Mouse (Mus musculus): ENCODE measurements around the gene Enah. TPM values are rescaled to one million over a fixed set of nuclear protein-coding genes. Genes with fewer than 3 reads are reported as not detected.

Enah gene
- polyA plus RNA-seq, 1 experiment from 2014 or later = 23.6 TPM

DNA sequence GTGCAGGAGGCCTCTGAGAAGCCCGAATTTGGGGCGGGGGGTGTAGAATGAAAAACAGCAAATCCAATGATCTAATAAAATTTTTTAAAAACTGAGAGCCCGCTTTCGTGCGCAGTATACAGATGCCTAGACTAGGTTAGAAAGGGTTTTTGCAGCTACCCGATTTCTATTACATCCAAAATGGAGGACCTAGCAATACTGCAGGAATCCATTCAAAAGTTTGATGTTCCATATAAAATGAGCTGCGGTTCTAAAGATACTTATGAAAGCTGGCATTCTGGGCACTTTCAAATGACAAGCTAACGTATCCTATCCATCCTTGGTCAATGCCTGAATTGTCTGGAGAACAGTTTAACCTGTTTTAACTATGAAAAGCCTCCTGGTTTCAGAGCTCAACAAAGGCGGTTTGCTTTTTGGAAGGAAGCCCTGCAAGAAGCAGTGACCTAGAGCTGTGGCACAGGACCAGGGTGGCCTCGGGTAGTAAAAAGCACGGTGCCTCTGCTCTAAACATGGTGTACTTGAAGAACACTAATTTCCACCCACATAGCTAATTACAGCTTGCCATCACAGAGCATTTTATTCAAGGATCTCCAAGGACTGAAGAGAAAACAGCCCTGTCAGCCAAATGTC lies 1.2 kb upstream of the Enah start:
- Histone ChIP-seq H3K4me3 (peak overlapping the region; percentile 89), H3K27me3 (ENCODE audit: low read depth, poor library complexity, severe bottlenecking) (no peaks in the 10 kb centered on the region), H3K36me3 (peaks cover 1% of the 10 kb centered on the region), H3K4me1 (peaks cover 13% of the 10 kb centered on the region), H3K27ac (peak overlapping the region; percentile 99), H3K9me3 (replicated peaks) (no peaks in the 10 kb centered on the region)
- 28% methylated on average over 11 of the region's 11 CpGs for WGBS
- no peak for DNase-seq (ENCODE audit: low spot score)

GRCm38 (mm10) chr1:182019266-182019925 lies 394 bp downstream of the Enah start:
- Histone ChIP-seq H3K4me3 (peak overlapping the region; percentile 89), H3K36me3 (peaks cover 17% of the 10 kb centered on the region), H3K9me3 (replicated peaks) (no peaks in the 10 kb centered on the region), H3K27ac (peak overlapping the region; percentile 99), H3K27me3 (ENCODE audit: low read depth, poor library complexity, severe bottlenecking) (no peaks in the 10 kb centered on the region), H3K4me1 (peaks cover 13% of the 10 kb centered on the region)
- 4% methylated on average over 104 of the region's 104 CpGs for WGBS
- DNase-seq (ENCODE audit: low spot score) = peak; percentile 74

- no peaks in the 10 kb centered on the region for H3K9me3 ChIP-seq (replicated peaks)
- H3K36me3 ChIP-seq = peaks cover 23% of the 10 kb centered on the region
- DNase-seq (ENCODE audit: low spot score) = peak; percentile 73
- no peaks in the 10 kb centered on the region for H3K27me3 ChIP-seq (ENCODE audit: low read depth, poor library complexity, severe bottlenecking)
- H3K4me3 ChIP-seq = peak overlapping the region; percentile 89
- H3K27ac ChIP-seq = peak overlapping the region; percentile 99
- WGBS = under 1% methylated on average over 29 of the region's 29 CpGs
- peaks cover 13% of the 10 kb centered on the region for H3K4me1 ChIP-seq
These were observed 1.2 kb downstream of the Enah start for GRCm38 (mm10) chr1:182018397-182019265.

GRCm38 (mm10) chr1:182005831-182006230 lies 14.0 kb downstream of the Enah start:
- no peaks in the 10 kb centered on the region for H3K27me3 ChIP-seq (ENCODE audit: low read depth, poor library complexity, severe bottlenecking)
- H3K4me1 ChIP-seq = no peaks in the 10 kb centered on the region
- peaks cover 56% of the 10 kb centered on the region for H3K36me3 ChIP-seq
- no peak overlapping the region for H3K27ac ChIP-seq
- H3K4me3 ChIP-seq = no peak overlapping the region
- WGBS = 88% methylated on average over 1 of the region's 1 CpGs
- no peaks in the 10 kb centered on the region for H3K9me3 ChIP-seq (replicated peaks)
- no peak for DNase-seq (ENCODE audit: low spot score)

GRCm38 (mm10) chr1:181998673-181999072 lies 21.1 kb downstream of the Enah start:
- H3K4me1 ChIP-seq = peaks cover 51% of the 10 kb centered on the region
- DNase-seq (ENCODE audit: low spot score) = no peak
- H3K36me3 ChIP-seq = 0 out of 2 replicates have a peak, but pooled peaks cover 3% of the 10 kb centered on the region
- H3K27me3 ChIP-seq (ENCODE audit: low read depth, poor library complexity, severe bottlenecking) = no peaks in the 10 kb centered on the region
- H3K4me3 ChIP-seq = no peak overlapping the region
- H3K9me3 ChIP-seq (replicated peaks) = no peaks in the 10 kb centered on the region
- no peak overlapping the region for H3K27ac ChIP-seq
- WGBS = 81% methylated on average over 4 of the region's 4 CpGs

DNA sequence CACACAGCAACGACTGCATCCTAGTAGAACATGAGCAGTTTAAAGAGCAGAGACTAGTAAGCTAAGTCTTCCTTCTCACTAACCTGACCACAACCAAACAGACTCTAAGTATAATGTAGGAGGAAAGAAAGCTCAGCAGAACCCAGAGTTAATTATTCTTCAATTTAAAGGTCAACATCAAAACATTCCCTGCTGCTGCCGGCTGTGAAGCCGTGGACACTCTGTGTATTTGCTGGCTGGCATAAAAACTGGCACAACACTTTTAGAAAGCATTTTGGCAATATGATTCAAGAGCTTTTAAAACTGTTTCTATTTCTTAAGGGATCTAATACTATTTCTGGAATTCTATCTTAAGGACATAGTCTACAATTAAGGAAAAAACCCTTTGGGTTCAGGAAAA lies 22.0 kb downstream of the Enah start:
- Histone ChIP-seq H3K9me3 (replicated peaks) (no peaks in the 10 kb centered on the region), H3K4me1 (peaks cover 52% of the 10 kb centered on the region), H3K27ac (no peak overlapping the region), H3K36me3 (0 out of 2 replicates have a peak, but pooled peaks cover 3% of the 10 kb centered on the region), H3K27me3 (ENCODE audit: low read depth, poor library complexity, severe bottlenecking) (no peaks in the 10 kb centered on the region), H3K4me3 (no peak overlapping the region)
- no peak for DNase-seq (ENCODE audit: low spot score)
- 76% methylated on average over 3 of the region's 3 CpGs for WGBS

DNA sequence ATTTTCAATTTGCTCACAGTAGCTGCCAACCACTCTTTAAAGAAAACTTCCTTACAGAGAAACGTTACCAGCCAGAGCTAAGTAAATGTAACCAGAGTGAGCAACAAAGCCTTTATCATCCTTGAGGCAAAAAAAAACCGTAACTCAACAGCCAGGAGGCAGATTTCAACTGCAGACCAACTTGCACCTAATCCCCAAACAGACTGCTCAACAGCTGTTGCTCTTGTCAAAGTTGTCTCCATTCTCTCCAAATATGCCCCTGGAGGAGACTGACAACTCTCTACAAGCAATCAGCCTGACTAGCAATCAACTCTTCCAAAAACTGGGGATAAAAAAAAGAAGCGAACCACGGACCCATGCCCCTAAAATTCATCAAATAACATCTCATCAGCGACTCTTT lies 26.2 kb downstream of the Enah start:
- Histone ChIP-seq H3K4me3 (no peak overlapping the region), H3K9me3 (replicated peaks) (no peaks in the 10 kb centered on the region), H3K27me3 (ENCODE audit: low read depth, poor library complexity, severe bottlenecking) (no peaks in the 10 kb centered on the region), H3K27ac (no peak overlapping the region), H3K4me1 (peaks cover 44% of the 10 kb centered on the region), H3K36me3 (peaks cover 5% of the 10 kb centered on the region; the same call in 1 of the 2 replicates)
- DNase-seq (ENCODE audit: low spot score) = no peak
- WGBS = 82% methylated on average over 5 of the region's 5 CpGs

DNA sequence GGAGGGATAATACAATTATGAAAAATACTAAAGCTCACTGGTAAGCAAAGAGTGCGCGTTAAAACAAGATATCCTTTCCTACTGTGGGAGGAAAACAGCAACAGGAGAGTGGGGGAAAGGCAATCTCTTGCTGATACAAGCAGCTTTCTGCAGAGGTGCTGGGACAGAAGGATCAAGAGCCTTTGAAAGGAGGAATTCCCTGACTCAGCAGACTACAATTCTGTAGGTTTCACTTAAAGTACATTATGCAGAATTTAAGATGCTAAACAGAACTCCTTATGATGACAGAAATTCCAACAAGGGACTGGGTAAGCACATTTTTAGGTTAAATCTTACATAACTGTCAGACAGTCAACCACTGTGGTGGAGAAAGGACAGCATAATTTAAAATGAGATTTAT lies 31.4 kb downstream of the Enah start:
- H3K4me3 ChIP-seq = no peak overlapping the region
- H3K9me3 ChIP-seq (replicated peaks) = no peaks in the 10 kb centered on the region
- no peaks in the 10 kb centered on the region for H3K27me3 ChIP-seq (ENCODE audit: low read depth, poor library complexity, severe bottlenecking)
- DNase-seq (ENCODE audit: low spot score) = no peak
- no peak overlapping the region for H3K27ac ChIP-seq
- H3K4me1 ChIP-seq = no peaks in the 10 kb centered on the region
- WGBS = 90% methylated on average over 2 of the region's 2 CpGs
- peaks cover 29% of the 10 kb centered on the region for H3K36me3 ChIP-seq

GRCm38 (mm10) chr1:181987226-181987625 lies 32.6 kb downstream of the Enah start:
- no peaks in the 10 kb centered on the region for H3K9me3 ChIP-seq (replicated peaks)
- H3K36me3 ChIP-seq = peaks cover 40% of the 10 kb centered on the region
- no peak overlapping the region for H3K27ac ChIP-seq
- no peaks in the 10 kb centered on the region for H3K27me3 ChIP-seq (ENCODE audit: low read depth, poor library complexity, severe bottlenecking)
- H3K4me1 ChIP-seq = no peaks in the 10 kb centered on the region
- no peak for DNase-seq (ENCODE audit: low spot score)
- WGBS = 74% methylated on average over 2 of the region's 2 CpGs
- no peak overlapping the region for H3K4me3 ChIP-seq

- no peaks in the 10 kb centered on the region for H3K4me1 ChIP-seq
- no peak overlapping the region for H3K27ac ChIP-seq
- H3K36me3 ChIP-seq = peaks cover 45% of the 10 kb centered on the region
- no peak for DNase-seq (ENCODE audit: low spot score)
- no peaks in the 10 kb centered on the region for H3K27me3 ChIP-seq (ENCODE audit: low read depth, poor library complexity, severe bottlenecking)
- no peak overlapping the region for H3K4me3 ChIP-seq
- 76% methylated on average over 1 of the region's 1 CpGs for WGBS
- H3K9me3 ChIP-seq (replicated peaks) = no peaks in the 10 kb centered on the region
These were observed 33.9 kb downstream of the Enah start for GRCm38 (mm10) chr1:181985880-181986279.

- Histone ChIP-seq H3K4me1 (no peaks in the 10 kb centered on the region), H3K4me3 (no peak overlapping the region), H3K9me3 (replicated peaks) (no peaks in the 10 kb centered on the region), H3K36me3 (peaks cover 42% of the 10 kb centered on the region), H3K27me3 (ENCODE audit: low read depth, poor library complexity, severe bottlenecking) (no peaks in the 10 kb centered on the region), H3K27ac (no peak overlapping the region)
- WGBS = 95% methylated on average over 2 of the region's 2 CpGs
- no peak for DNase-seq (ENCODE audit: low spot score)
These were observed 35.0 kb downstream of the Enah start for GRCm38 (mm10) chr1:181984811-181985210.

DNA sequence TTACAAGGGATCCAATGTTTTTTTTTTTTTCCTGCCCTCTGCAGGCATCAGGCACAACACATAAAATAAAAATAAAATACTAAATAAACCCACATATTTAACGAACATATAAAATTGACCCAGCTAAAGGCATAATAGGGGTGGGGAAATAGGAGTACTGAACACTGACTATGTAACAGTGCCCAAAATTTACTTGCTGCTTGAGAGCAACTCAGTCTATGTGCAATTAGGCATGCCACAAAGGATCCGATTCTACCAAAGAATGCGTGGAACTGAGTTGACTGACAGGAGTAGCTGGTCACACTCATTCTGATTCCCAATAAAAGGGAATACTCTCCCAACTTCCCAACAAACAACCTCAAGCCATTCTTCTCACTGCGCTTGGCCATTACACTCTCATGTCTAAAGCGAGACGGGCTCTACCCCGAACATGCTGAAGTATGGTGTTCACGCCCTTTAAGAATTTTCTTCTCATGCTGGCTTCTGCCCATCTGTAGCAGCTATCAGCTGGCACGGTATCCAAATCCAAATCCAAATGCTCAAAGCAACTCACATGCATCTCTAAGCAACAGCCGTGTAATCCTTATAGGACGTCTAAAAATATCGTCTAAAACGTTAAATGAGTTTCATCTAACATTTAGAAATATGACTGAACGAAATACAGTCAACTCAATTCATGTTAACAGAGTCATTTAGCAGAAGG lies 39.6 kb downstream of the Enah start:
- peaks cover 27% of the 10 kb centered on the region for H3K36me3 ChIP-seq
- no peaks in the 10 kb centered on the region for H3K27me3 ChIP-seq (ENCODE audit: low read depth, poor library complexity, severe bottlenecking)
- WGBS = 96% methylated on average over 14 of the region's 14 CpGs
- H3K9me3 ChIP-seq (replicated peaks) = no peaks in the 10 kb centered on the region
- no peaks in the 10 kb centered on the region for H3K4me1 ChIP-seq
- no peak overlapping the region for H3K4me3 ChIP-seq
- no peak overlapping the region for H3K27ac ChIP-seq
- no peak for DNase-seq (ENCODE audit: low spot score)

All from limb, embryonic 10.5 days (tissue).